Mouse (Mus musculus): ENCODE measurements at regions not wholly inside any gene's neighbourhood (a gene's known extent, or its start where the extent isn't known, plus 50 kb on each side); places are given as distances from the start of the nearest gene placed in this dataset.
A peak's percentile ranks its signal among the peaks of the same experiment; 100 is the strongest.
"Not testable (repeated sequence)": the region's sequence is repeated elsewhere in the genome, so short reads cannot be mapped to it uniquely, and the experiment has no call there.

DNA sequence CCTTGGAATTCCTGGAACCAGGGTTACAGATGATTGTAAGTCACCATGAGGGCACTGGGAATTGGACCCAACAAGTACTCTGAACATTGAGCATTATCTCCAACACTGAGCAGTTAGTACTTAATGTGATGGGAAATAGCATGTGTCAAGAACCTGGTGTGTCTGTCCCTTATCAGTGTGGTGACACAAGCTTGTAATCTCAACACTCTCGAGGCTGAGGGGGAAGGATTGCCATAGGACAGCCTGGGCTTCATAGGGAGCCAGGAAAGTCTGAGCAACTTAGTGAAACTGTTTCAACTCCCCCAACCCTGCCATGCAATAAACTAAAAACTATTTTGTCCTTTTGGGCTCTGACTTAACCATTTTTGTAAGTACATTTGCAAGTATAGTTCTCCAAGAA, 100.0 kb downstream of the Wdr20rt start:
- no peak for DNase-seq (ENCODE audit: low spot score)

DNA sequence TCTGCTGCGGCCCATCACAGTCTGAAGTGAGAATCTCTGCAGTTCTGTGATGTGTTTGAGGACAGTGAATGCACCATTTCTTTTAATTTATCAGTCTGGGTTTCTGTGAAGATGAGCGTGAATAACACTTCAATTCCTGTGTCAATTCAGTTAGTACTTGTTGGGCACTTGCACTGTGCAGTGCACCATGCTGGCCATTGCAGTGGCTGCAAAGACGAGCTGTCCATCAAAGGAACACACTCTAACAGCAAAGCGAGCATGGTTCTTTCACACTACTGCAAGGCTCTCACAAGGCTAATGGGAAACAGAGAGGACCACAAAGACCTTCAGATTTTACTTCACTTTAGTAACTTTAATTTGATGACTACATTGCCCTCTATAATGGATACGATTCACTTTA, 103.2 kb downstream of the Wdr20rt start:
- DNase-seq (ENCODE audit: low spot score) = no peak

DNA sequence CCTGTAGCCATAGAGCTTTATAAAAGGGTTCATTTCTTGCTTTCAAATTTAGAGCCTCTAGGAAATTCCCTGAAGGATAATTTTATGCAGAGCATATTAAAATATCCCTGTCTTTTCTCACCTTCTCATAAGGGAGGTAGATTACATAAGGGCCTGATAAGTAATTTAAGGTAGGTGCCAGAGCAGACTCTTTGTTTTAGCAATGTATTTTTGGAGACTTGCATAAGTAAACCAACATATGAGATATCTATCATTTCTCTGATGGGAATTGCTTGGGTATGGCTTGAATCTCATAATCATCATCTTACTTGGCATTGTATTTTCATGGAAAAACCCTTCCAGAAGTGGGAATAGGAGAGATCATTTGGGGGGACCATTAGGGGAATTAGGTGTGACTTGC, 104.4 kb downstream of the Wdr20rt start:
- no peak for DNase-seq (ENCODE audit: low spot score)

DNA sequence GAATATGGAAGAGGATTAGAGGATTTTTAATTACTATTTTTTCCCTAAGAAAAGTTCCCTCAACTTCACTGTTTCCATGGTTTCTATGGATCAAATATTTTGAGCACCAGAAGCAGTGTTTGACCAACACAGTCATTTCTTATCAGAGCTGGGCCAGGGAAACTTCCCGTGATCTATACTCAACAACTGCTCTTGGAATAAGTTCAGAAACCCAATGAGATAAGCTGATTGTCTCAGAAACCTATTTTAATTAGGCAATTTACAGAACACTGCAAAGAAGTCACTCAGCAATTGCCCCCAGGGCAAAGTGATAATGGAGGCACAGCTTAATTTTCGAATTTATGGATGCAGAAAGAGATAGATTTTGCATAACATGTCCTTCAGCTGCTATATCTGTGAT, 114.7 kb downstream of the Wdr20rt start:
- DNase-seq (ENCODE audit: low spot score) = no peak

DNA sequence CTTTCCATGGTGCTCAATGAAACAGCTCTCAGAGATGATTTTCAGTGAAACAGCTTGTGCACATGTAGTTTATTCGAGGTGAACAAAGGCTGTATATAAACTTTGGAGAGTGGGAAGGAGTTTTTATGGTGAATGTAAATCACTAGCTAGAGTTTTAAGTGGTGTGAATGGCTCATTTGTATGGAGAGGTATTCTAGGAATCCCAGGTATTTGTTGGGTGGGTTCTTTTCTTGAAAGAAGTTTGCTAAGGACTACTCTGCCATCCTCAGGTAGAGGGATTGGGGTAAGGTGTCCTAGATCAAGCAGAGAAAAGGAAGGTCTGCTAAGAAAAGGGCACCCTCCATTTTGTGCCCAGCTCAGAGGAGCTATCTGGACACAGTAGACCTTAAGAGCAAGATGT, 121.9 kb downstream of the Wdr20rt start:
- no peak for DNase-seq (ENCODE audit: low spot score)

DNA sequence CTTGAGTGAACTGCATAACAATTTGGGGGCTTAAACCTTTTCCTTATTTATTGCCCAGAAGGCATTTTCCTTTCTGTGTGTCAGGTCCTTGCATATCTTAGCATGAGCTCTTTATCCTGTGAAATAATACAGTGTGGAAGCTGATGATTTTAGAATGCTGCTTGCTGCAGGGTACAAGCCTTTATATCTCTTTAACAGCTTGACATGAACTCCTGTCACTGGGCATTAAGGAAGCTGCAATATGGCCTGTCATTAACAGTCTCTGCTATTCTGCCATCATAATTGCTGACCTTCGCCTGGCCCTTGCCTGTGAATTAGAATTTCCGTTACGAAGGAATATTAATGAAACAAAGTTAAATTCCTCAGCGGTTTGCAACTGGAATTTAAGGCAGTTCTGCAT, 124.2 kb downstream of the Wdr20rt start:
- no peak for DNase-seq (ENCODE audit: low spot score)

DNA sequence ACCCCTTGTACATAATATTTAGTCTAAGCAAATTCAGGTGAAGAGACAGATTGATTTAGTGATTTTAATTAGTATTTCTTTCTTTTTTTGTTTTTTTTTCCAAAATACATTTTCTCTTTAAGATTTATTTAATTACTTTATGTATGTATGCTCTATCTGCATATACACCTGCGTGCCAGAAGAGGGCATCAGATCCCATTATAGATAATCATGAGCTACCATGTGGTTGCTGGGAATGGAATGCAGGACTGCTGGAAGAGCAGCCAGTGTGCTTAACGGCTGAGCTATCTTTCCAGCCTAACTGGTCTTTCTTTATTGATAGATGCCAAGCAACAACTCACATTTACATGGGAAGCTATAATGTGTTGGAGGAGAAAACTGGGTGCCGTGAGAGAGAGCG, 138.9 kb downstream of the Wdr20rt start:
- no peak for DNase-seq (ENCODE audit: low spot score)

DNA sequence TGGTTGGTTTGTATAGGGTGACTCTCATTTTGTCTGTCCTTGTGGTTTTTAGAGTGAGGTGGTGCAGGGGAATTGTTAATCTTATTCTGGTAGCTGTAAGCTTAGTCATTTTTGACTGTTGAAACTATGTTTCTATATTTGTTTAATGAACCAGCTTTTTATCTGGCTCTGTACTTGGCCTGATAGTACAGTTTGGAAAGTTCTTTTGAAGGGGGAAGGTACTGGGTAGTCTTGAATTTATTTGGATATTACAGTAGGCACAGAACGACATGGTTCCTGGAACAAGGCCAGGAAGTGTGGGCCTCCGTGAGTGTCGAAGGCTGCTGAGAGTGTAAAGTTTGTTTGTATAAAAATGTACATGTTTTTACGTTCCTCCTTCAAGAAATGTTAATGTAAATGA, 142.0 kb downstream of the Wdr20rt start:
- no peak for DNase-seq (ENCODE audit: low spot score)

DNA sequence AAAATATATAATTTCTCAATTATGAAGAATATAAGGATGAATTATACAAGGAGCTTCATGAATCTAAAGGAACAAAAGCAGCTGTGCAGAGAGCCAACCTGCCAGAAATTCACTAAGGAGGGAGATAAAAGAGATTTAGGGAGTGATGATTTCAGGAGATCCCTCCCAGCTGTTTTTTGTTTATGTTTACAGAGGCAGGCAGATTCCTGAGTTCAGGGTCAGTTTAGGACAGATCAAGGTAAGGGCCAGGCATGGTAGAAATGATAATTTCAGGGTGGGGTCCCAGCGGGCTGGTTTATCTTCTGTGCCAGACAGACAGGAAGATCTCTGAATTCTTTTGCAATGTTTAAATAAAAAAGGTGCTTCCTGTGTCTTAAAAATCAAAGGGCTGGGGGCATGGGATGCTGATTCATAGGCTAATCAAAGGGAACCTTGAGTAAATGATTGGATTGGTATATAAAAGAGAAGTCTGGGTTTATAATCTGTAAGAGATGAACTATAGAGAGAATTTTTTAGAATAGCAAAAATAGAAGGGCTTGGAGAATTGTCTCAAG, 142.6 kb downstream of the Wdr20rt start:
- no peak for DNase-seq (ENCODE audit: low spot score)

DNA sequence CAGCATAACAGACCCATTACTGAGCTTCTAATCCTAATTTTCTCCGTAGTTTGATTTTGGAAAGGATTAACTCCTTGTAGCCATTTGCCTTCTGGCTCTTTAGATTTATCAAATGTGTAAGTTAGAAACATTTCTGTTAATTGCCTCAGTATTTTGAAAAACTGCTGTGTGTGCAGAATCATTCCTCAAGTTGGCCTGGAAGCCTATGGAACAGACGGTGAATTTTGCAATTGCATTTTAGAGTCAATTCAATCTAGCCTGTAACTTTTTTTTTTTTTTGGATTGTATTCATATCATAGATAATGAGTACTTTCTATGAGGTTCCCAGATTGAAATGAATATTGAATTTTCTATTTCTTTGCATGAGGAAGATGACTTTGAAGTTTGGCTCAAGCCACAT, 146.3 kb downstream of the Wdr20rt start:
- DNase-seq (ENCODE audit: low spot score) = no peak

DNA sequence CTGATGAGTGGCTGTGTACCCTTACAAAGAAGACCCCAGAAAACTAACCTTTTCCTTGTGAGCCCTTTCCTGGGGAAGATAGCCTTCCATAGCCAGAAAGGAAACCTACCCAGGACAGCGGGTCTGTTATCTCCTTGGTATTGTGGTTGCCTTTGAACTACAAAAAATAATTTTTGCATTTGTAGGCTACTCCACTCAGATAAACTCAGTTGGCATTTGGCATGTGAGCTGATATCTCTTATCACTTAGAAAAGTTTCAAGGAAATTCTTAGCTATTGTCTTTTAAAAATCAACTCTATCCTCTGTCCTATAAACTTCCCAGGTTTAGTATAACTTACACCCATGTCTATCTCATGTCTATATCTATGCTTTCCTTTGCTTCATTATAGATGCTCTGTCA, 154.0 kb downstream of the Wdr20rt start:
- DNase-seq (ENCODE audit: low spot score) = no peak

DNA sequence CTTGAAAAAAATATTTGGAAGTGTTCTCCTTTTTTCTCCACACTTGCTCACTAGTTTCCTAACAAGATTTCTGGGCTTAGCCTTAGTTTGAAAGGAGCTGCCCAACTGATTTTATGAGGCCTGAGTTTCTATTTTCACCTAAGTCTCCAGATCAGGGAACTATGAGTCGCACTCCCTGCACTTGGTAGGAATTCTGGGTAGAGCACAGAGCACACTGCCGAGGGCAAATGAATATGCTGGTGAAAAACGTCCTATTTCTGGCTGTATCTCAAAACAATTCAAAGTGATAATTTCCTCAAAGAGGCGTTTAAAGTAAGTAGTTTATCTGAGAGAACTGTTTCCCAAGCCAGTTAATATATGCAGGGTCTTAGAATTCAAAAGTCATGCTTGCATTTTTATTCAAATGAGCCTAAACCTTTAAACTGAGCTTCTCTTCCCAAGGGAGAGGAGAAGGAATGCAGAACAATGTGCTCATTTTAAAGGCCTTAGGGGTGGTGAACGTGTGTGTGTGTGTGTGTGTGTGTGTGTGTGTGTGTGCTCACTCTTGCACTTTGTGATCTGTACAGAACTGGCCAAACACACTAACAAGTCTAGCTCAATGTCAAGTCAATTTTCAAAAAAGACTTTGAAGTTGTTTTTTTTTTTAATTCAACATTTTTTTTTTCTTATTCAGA, 156.9 kb downstream of the Wdr20rt start:
- peak; percentile 35 for DNase-seq (ENCODE audit: low spot score)

DNA sequence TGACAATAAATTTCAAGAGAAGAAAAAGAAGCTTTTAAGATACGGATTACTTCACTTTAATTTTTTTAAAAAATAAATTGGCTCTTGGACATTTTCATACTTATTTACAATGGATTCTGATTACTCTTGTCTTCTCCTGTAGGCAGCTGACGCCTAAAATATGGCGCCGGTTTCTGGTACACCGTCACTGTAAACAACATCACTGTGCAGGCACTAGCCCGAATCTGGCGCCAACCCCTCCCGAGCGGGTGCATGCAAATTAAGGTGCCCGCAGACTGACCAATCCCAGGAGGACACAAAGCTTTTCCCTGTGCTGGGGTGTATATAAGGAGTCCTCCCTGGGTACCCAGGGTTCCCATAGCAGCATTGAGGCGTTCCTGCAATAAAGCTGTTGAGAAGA, 157.5 kb downstream of the Wdr20rt start:
- DNase-seq (ENCODE audit: low spot score) = not testable (repeated sequence)

DNA sequence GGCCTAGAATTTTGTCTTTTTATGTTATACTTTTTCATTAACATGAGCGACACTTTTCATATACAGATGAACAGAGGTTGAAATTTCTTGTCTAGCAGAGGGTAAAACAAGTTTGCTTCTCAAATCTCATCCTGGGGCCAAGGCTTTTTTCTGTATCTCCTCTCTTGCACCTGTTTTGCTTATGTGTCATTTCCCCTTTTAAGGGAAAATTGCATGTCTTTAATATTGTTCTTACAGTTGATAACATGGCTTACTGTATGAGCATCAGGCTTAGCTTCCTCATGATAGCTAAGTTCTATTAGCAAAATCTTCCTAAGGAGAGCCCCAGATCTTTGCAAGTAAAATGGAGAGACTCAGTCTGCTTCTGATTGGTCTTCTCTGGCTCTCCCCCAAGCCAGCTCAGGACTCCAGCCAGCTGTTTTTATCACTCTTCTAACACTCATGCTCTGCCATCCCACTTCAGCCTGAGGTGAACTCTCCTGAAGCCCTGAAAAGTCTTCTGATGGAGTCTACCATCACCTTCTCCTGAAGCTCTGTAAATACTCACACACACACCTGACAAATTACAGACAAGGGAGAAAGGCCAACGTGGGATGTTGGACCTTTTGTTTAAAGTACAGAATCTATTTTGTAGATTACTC, 160.8 kb downstream of the Wdr20rt start:
- DNase-seq (ENCODE audit: low spot score) = no peak

DNA sequence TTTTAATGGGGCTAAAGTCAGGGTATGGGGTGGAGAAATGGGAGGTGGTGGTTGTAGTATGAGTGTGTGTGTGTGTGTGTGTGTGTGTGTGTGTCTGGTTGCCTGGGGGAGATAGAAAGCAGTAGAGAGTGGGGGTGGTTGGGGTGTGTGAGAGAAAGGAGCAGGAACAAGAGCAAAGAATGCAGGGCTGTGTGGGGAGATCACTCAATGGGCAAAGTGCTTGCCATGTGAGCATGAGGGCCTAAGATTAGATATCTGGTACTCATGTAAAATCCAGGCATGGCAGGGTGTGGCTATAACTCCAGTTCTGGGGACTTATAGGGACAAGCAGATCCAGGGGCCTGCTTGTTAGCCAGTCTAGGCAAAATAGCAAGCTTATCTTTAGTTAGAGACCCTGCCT, 161.7 kb downstream of the Wdr20rt start:
- DNase-seq (ENCODE audit: low spot score) = no peak

DNA sequence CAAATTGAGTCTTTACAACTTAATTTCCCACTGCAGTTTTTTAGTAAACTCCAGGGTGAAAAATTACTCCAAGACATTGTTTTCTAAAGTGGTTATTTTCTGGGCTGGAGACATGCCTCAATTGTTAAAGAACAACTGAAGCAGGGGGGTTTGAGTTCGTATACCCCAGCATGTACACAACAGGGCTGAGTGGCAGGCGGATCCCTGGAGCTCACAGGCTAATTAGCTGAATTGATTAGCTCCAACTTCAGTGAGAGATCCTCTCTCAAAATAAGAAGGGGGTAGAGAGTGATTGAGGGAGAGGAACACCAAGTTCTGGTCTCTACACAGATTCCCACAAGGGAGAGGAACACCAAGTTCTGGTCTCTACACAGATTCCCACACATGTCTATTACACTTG, 164.2 kb downstream of the Wdr20rt start:
- DNase-seq (ENCODE audit: low spot score) = no peak

DNA sequence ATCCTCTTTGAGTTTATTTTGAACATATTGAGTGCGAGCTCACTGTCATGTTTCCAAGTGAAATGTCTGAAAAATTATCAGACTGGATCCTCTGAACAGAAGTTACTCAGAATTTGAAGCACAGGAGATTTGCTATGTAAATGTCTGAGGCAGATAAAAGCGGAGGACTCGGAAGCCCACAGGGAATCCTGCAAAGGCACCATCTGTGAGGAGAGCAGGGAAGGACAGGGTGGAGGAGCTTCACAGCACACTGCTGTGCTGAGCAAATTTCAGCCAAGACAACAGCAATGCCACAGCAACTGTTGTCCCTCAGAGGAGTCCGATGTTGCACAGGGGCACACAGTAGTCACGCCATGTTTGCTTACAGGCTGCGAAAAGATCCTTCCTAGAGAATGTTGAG, 165.0 kb downstream of the Wdr20rt start:
- no peak for DNase-seq (ENCODE audit: low spot score)

DNA sequence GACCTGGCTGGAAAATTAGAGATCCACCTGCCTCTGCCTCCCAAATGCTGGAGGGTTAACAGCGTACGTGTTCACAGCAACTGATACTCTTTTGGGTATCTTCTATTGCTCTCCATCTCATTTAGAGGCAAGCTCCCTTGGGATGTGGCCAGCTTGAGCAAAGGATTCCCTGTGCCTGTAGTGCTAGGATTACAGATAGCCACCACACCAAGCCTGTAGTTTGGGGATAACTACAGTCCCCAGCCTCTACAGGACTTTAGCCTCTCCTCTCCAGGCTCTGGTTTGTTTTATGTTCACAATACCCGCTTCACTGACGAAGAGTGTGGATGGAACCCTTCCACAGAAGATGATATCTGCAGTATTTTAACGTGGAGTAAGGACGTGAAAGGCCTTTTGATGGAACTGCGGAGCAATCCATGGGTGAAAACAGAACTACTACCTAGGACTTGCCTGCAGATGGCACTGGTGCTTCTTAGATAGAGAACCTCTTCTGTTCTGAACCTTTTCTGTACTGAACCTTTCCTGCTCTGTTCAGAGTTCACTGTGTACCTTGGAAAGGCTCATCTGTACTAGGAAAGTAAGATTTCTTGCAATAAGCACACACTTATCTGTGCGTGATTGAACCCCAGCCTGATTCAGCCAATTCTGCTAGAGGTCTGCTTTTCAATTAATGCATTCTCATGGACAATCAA, 176.6 kb downstream of the Wdr20rt start:
- peak; percentile 79 for DNase-seq (ENCODE audit: low spot score)

DNA sequence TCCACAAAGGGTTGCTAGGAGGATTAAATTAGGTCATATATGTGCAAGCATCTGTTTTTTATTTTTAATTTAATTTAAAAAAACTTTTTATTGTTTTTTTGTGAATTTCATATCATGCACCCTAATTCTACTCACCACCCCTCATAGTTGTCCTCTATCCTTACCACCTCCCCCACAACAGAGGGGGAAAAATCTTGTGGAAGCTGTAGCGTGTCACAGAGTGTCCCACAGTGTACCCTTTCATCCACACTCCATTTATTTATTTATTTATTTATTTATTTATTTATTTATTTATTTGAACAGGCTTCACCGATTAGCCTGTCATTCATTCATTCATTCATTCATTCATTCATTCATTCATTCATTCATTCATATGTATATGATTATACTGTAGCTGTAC, 177.8 kb downstream of the Wdr20rt start:
- DNase-seq (ENCODE audit: low spot score) = no peak

DNA sequence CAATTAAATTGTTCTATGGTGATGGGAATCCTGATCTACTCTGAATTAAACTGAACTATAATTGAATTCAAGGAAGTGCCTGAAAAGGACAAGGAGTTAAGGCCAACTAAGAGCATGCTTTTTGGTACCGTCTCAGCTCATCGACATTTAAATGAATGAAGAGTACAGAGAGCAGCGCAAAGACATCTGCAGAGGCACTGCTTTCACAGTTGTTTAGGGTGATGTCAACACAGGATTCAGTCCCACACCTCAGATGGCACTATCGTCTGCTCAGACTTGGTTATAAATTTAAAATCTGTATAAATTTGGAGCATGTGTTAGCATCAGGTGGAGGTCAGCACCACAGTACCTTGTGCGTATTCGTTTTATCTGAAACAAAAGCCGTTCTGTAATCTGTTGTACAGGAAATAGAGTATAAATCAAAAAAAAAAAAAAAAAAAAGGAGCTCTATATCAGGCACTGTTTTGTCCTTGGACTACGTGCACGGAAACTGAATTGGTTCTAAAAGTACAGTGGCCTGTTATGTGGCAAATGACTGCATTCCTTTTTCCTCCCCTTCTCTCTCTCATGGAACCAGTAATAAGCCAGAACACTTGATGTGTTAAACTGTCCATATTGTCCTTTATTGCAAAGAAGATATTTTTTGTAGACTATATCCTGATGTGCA, 187.8 kb downstream of the Wdr20rt start:
- no peak for DNase-seq (ENCODE audit: low spot score)

DNA sequence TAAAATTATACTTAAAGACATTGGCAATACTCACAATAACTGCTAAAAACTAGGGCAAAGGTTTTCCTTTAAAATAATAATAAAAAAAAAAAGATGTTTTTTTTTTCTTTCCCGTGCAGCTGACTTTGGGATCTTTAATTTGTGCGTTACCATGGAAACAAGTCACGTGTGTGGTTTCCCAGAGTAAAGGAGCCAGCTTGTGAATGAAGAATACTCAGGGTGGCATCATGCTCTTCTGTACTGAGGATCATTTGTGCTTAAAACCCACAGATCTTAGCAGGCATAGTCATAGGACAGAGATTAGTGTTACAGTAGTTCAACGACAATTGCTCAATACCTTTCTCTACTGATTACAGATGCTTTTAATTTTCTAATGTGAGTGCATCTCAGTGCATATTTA, 189.1 kb downstream of the Wdr20rt start:
- no peak for DNase-seq (ENCODE audit: low spot score)

DNA sequence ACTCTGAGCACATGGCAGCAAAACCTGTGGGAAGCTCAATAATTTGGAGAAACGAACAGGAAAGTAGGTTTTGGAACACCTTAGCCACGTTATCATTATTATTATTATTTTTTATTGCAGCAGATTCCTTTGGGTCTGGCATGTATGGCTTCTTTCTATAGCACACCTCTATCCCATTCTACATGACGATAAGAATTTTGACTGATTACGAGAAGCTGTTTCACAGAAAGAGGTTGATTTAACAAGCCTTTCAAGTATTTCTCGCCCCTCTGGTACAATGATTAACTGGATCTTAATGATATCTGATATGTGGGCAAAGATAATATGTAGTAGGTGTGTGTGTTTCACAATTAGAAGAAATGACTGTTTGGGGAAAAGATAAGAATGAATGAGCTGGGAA, 191.6 kb downstream of the Wdr20rt start:
- DNase-seq (ENCODE audit: low spot score) = no peak

DNA sequence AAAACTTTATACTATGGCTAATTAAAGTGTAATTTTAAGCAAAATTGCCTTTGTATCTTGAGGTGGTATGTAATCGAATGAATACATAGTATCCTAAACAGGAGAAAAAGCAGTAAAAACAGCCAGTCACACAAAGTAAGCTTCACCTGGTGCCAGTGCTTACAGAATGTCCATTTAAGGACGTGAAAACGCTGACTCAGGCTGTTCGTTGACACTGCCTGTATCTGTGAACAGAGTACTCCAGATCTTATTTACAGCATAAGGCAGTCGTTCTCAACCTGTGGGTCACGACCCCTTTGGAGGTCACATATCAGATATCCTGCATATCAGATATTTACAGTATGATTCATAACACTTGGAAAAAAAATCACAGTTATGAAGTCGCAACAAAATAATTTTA, 194.8 kb downstream of the Wdr20rt start:
- no peak for DNase-seq (ENCODE audit: low spot score)
